Mouse (Mus musculus): ENCODE measurements around the gene Rsrc1.

DNA sequence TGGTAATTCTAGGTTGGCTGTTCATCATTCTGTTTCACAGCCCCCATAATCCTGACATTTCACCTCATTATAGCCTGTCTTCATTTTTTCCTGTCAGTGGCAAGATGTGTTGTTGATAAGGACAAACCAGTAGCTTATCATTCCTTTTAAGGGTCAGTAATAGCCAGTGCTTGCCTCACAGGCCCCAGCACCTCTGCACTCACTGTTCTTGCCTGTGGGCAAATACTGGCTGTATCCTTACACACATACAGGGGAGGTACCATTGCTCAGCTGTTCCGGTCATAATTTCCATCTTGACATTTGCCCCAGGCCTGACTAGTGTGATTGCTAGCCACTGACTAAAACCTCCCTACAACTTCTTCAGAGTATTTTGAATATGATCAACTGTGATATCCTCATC, 302.8 kb downstream of the Rsrc1 start:
- TF ChIP-seq POLR2A (IDR thresholded peaks at IDR 0.05; ENCODE audit: low read depth, low read length) (no peak), CTCF (IDR thresholded peaks at IDR 0.05; ENCODE audit: extremely low read depth, insufficient read length, insufficient replicate concordance, low read depth, low read length) (no peak)

Measured in small intestine, adult 2 months (tissue).